Mouse (Mus musculus) ES-Bruce4 (cell line): ENCODE results near the gene Wdr18. TPM values are rescaled to one million over a fixed set of nuclear protein-coding genes. Genes with fewer than 3 reads are reported as not detected.

ENCODE experiments used
- H3K27ac ChIP-seq: 2 replicates; pipeline ENCODE4 v1.5.1; 2012; ENCODE audit warnings: low read length, inconsistent platforms; ENCODE audit not compliant: insufficient read depth
- H3K27me3 ChIP-seq: 2 replicates; pipeline ENCODE4 v1.6.1; 2012; ENCODE audit warnings: mild to moderate bottlenecking, low read length, inconsistent platforms; ENCODE audit not compliant: control insufficient read depth, poor library complexity, insufficient read depth, severe bottlenecking
- H3K36me3 ChIP-seq: 2 replicates; pipeline ENCODE4 v1.6.1; 2012; ENCODE audit warnings: inconsistent platforms, mild to moderate bottlenecking, low read length, moderate library complexity; ENCODE audit not compliant: control insufficient read depth, poor library complexity, insufficient read depth, severe bottlenecking
- H3K4me1 ChIP-seq: one replicate; pipeline ENCODE4 v1.8.1; 2011; ENCODE audit warnings: low read length; ENCODE audit not compliant: control insufficient read depth, insufficient read depth
- H3K4me3 ChIP-seq: 2 replicates; pipeline ENCODE4 v1.5.1; 2011; ENCODE audit warnings: low read depth, mild to moderate bottlenecking, low read length
- H3K9ac ChIP-seq: 2 replicates; pipeline ENCODE4 v1.6.1; 2012; ENCODE audit warnings: low read depth, mild to moderate bottlenecking, inconsistent platforms; ENCODE audit not compliant: poor library complexity, severe bottlenecking
- H3K9me3 ChIP-seq: replicated peaks from 2 replicates; pipeline ENCODE4 v1.6.1; 2012; ENCODE audit warnings: mild to moderate bottlenecking, low read length, inconsistent platforms; ENCODE audit not compliant: control insufficient read depth, poor library complexity, insufficient read depth, severe bottlenecking
- CTCF ChIP-seq: IDR thresholded peaks from one replicate; pipeline ENCODE4 v1.8.1; 2011; ENCODE audit warnings: low read depth, low read length
- EP300 ChIP-seq: IDR thresholded peaks from 2 replicates; pipeline ENCODE4 v1.6.1; 2011; ENCODE audit warnings: low read depth, low read length; ENCODE audit not compliant: insufficient read depth
- POLR2A ChIP-seq: IDR thresholded peaks from one replicate; pipeline ENCODE4 v1.8.1; 2011; ENCODE audit warnings: low read length; ENCODE audit not compliant: insufficient read depth
- polyA plus RNA-seq: library from polyadenylated mRNA; stranded (reverse); fragments of >200 nt; gene quantifications from 2 replicates; pipeline ENCODE4 v1.2.4, GENCODE M21; 2011; ENCODE audit warnings: low read depth; ENCODE audit not compliant: missing spikeins, insufficient read depth, insufficient read length

Wdr18 gene
- polyA plus RNA-seq, 1 experiment = 55.3 TPM

DNA sequence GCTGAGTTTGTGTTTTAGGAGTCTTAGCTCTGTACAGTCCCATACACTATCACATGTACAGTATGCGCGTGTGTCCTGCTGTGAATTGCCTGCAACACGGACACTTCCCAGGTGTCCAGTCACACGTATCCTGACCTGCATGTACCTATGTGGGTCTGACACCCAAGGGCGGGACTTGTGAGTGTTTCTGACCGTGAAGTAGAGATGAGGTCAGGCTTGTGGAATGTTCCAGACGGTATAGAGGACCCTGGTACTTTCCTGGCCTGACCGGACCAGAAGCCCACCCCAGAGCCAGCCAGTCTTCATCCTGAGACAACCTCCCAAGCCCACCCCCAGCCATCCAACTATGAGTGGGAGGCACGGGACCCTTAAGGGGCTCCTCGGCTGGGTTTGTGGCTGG is 55.6 kb downstream of the Wdr18 start:
- no peaks in the 10 kb centered on the region for H3K36me3 ChIP-seq
- H3K27ac ChIP-seq = no peak overlapping the region
- no peak overlapping the region for H3K4me3 ChIP-seq
- no peaks in the 10 kb centered on the region for H3K9me3 ChIP-seq
- TF ChIP-seq POLR2A (no peak), CTCF (no peak), EP300 (no peak)
- no peaks in the 10 kb centered on the region for H3K27me3 ChIP-seq
- H3K9ac ChIP-seq = no peak overlapping the region
- peaks cover 5% of the 10 kb centered on the region for H3K4me1 ChIP-seq

DNA sequence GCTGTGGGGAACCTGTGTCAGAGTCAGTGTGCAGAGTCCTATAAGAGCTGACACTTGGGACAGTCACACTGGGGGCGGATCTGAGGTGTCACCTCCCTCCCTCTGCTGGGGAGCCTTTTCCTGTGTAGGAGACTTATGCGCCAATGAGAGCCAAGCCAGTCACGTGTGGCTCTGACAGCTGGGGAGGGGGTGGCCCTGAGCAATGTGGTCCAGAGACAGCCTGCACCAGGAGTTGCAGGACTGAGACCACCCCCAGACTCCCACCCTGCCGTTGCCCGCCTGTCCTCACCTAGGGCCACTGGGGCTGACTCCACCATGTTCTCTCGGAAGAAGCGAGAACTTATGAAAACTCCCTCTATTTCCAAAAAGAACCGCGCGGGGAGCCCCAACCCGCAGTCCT is 56.6 kb downstream of the Wdr18 start, which contains the start of gene Arhgap45:
Gene Arhgap45 (plus strand): TSS at position 143 of the 400 bp plus-strand sequence.
- Histone ChIP-seq H3K27ac (no peak within 1 kb of the TSS), H3K9me3 (no peaks in the 10 kb centered on the region), H3K36me3 (no peaks in the 10 kb centered on the region), H3K9ac (no peak within 1 kb of the TSS), H3K4me1 (peaks cover 8% of the 10 kb centered on the region), H3K27me3 (no peaks in the 10 kb centered on the region), H3K4me3 (no peak within 1 kb of the TSS)
- TF ChIP-seq CTCF (no peak), EP300 (no peak), POLR2A (no peak)

- TF ChIP-seq POLR2A (no peak), CTCF (no peak), EP300 (no peak)
- Histone ChIP-seq H3K36me3 (no peaks in the 10 kb centered on the region), H3K9me3 (no peaks in the 10 kb centered on the region), H3K27ac (no peak overlapping the region), H3K9ac (no peak overlapping the region), H3K27me3 (no peaks in the 10 kb centered on the region), H3K4me1 (peaks cover 8% of the 10 kb centered on the region), H3K4me3 (no peak overlapping the region)
Observed at GRCm38 (mm10) chr10:80016931-80017330, 57.0 kb downstream of the Wdr18 start.

- Histone ChIP-seq H3K4me1 (peaks cover 8% of the 10 kb centered on the region), H3K9ac (no peak overlapping the region), H3K27me3 (no peaks in the 10 kb centered on the region), H3K27ac (no peak overlapping the region), H3K9me3 (no peaks in the 10 kb centered on the region), H3K36me3 (no peaks in the 10 kb centered on the region), H3K4me3 (no peak overlapping the region)
- TF ChIP-seq POLR2A (no peak), EP300 (no peak), CTCF (no peak)
Observed at GRCm38 (mm10) chr10:80017361-80017760, 57.4 kb downstream of the Wdr18 start.

GRCm38 (mm10) chr10:80017771-80018170 is 57.8 kb downstream of the Wdr18 start:
- Histone ChIP-seq H3K9ac (no peak overlapping the region), H3K4me1 (peaks cover 8% of the 10 kb centered on the region), H3K27ac (no peak overlapping the region), H3K27me3 (no peaks in the 10 kb centered on the region), H3K36me3 (no peaks in the 10 kb centered on the region), H3K9me3 (no peaks in the 10 kb centered on the region), H3K4me3 (no peak overlapping the region)
- no peak for TF ChIP-seq EP300
- TF ChIP-seq POLR2A = no peak
- TF ChIP-seq CTCF = no peak

GRCm38 (mm10) chr10:80018739-80019297 is 58.9 kb downstream of the Wdr18 start:
- H3K27ac ChIP-seq = no peak overlapping the region
- H3K27me3 ChIP-seq = no peaks in the 10 kb centered on the region
- no peak overlapping the region for H3K4me3 ChIP-seq

More at GRCm38 (mm10) chr10:80018739-80019297, 58.9 kb downstream of the Wdr18 start:
- H3K4me1 ChIP-seq = peaks cover 4% of the 10 kb centered on the region
- no peak overlapping the region for H3K9ac ChIP-seq
- H3K9me3 ChIP-seq = no peaks in the 10 kb centered on the region
- H3K36me3 ChIP-seq = no peaks in the 10 kb centered on the region
- no peak for TF ChIP-seq CTCF
- no peak for TF ChIP-seq EP300
- no peak for TF ChIP-seq POLR2A
